Mouse (Mus musculus): ENCODE results near the gene Itpripl2.

Gene Itpripl2

GRCm38 (mm10) chr7:118491431-118492147 lies at the start of gene Itpripl2:
Itpripl2 (minus strand) TSS chr7:118491975.
- DNase-seq (ENCODE audit: low spot score): no peak

- DNase-seq (ENCODE audit: low spot score): no peak
These were observed 43.3 kb upstream of the Itpripl2 start for GRCm38 (mm10) chr7:118535076-118535475.

GRCm38 (mm10) chr7:118534326-118534725 lies 42.6 kb upstream of the Itpripl2 start:
- no peak for DNase-seq (ENCODE audit: low spot score)

- peak; percentile 94 for DNase-seq (ENCODE audit: low spot score)
These were observed 41.4 kb upstream of the Itpripl2 start, which contains the start of gene Coq7 for GRCm38 (mm10) chr7:118533178-118533578. Coq7 (minus strand) TSS chr7:118533356.

- DNase-seq (ENCODE audit: low spot score): peak; percentile 98
These were observed 40.9 kb upstream of the Itpripl2 start for GRCm38 (mm10) chr7:118532519-118533177.

GRCm38 (mm10) chr7:118526967-118527366 lies 35.2 kb upstream of the Itpripl2 start:
- DNase-seq (ENCODE audit: low spot score): no peak

- DNase-seq (ENCODE audit: low spot score): no peak
These were observed 30.3 kb upstream of the Itpripl2 start for GRCm38 (mm10) chr7:118522077-118522476.

- no peak for DNase-seq (ENCODE audit: low spot score)
These were observed 27.9 kb upstream of the Itpripl2 start for GRCm38 (mm10) chr7:118519661-118520060.

- peak; percentile 36 for DNase-seq (ENCODE audit: low spot score)
These were observed 26.9 kb upstream of the Itpripl2 start for GRCm38 (mm10) chr7:118518687-118519086.

GRCm38 (mm10) chr7:118517819-118518218 lies 26.0 kb upstream of the Itpripl2 start:
- DNase-seq (ENCODE audit: low spot score): no peak

GRCm38 (mm10) chr7:118508556-118508955 lies 16.8 kb upstream of the Itpripl2 start:
- DNase-seq (ENCODE audit: low spot score): no peak

GRCm38 (mm10) chr7:118503844-118504243 lies 12.1 kb upstream of the Itpripl2 start:
- DNase-seq (ENCODE audit: low spot score): no peak

GRCm38 (mm10) chr7:118502333-118502732 lies 10.6 kb upstream of the Itpripl2 start:
- no peak for DNase-seq (ENCODE audit: low spot score)

- DNase-seq (ENCODE audit: low spot score): no peak
These were observed 8.1 kb upstream of the Itpripl2 start for GRCm38 (mm10) chr7:118499784-118500435.

- no peak for DNase-seq (ENCODE audit: low spot score)
These were observed 7.4 kb upstream of the Itpripl2 start for GRCm38 (mm10) chr7:118498984-118499783.

- DNase-seq (ENCODE audit: low spot score): no peak
These were observed 3.3 kb upstream of the Itpripl2 start for GRCm38 (mm10) chr7:118494892-118495579.

- DNase-seq (ENCODE audit: low spot score): no peak
These were observed 2.1 kb upstream of the Itpripl2 start for GRCm38 (mm10) chr7:118493892-118494291.

- DNase-seq (ENCODE audit: low spot score): no peak
These were observed 927 bp downstream of the Itpripl2 start for GRCm38 (mm10) chr7:118490666-118491430.

- no peak for DNase-seq (ENCODE audit: low spot score)
These were observed 1.8 kb downstream of the Itpripl2 start for GRCm38 (mm10) chr7:118489706-118490665.

All from layer of hippocampus, adult 9-10 months (tissue).